Mouse (Mus musculus) stomach, embryonic 16.5 days (tissue): Measurements from ENCODE around the gene Map7d1. TPM values are rescaled to one million over a fixed set of nuclear protein-coding genes. Genes with fewer than 3 reads are reported as not detected.
"Not testable (repeated sequence)": the region's sequence is repeated elsewhere in the genome, so short reads cannot be mapped to it uniquely, and the experiment has no call there.

Experiments used
- ATAC-seq: fragments of 200-750 bp; cut with Nextera tagmentation; 2 replicates; pipeline ENCODE4 v1.8.0; 2017; ENCODE audit warnings: moderate number of reproducible peaks, moderate TSS enrichment; ENCODE audit not compliant: insufficient read depth, low FRiP score
- H3K27ac ChIP-seq: fragments of 300-500 bp; sonication (generic); 2 replicates; pipeline ENCODE4 v1.5.1; 2014; ENCODE audit warnings: low read length
- H3K27me3 ChIP-seq: fragments of 300-500 bp; sonication (generic); 2 replicates; pipeline ENCODE4 v1.6.1; 2014; ENCODE audit warnings: low read length, control low read depth, mixed read lengths; ENCODE audit not compliant: control insufficient read depth, insufficient read depth
- H3K36me3 ChIP-seq: fragments of 300-500 bp; sonication (generic); 2 replicates; pipeline ENCODE4 v1.6.1; 2014; ENCODE audit warnings: low read length; ENCODE audit not compliant: control insufficient read depth, insufficient read depth
- H3K4me1 ChIP-seq: fragments of 300-500 bp; sonication (generic); 2 replicates; pipeline ENCODE4 v1.6.1; 2014; ENCODE audit warnings: low read length, control low read depth, mixed read lengths; ENCODE audit not compliant: control insufficient read depth, insufficient read depth
- H3K4me2 ChIP-seq: fragments of 300-500 bp; sonication (generic); 2 replicates; pipeline ENCODE4 v1.6.1; 2014; ENCODE audit warnings: low read depth, low read length, mixed read lengths
- H3K4me3 ChIP-seq: fragments of 300-500 bp; sonication (generic); replicated peaks from 2 replicates; pipeline ENCODE4 v1.5.1; 2014; ENCODE audit warnings: mild to moderate bottlenecking, low read length
- H3K9ac ChIP-seq: fragments of 300-500 bp; sonication (generic); 2 replicates; pipeline ENCODE4 v1.6.1; 2014; ENCODE audit warnings: low read length
- H3K9me3 ChIP-seq: fragments of 300-500 bp; sonication (generic); replicated peaks from 2 replicates; pipeline ENCODE4 v1.6.1; 2016; ENCODE audit warnings: low read length, control low read depth; ENCODE audit not compliant: control insufficient read depth
- WGBS: fragments of 180-500 bp; shearing (Covaris S2); extraction: QIAGEN DNeasy Blood & Tissue Kit; methylation state at CpG from one replicate; pipeline ENCODE4 v1.1.7; 2014; 5-methylcytosine and 5-hydroxymethylcytosine counted together
- polyA plus RNA-seq: library from polyadenylated mRNA; unstranded; fragments of >200 nt; fragmentation: Nextera tagmentation; extraction: Ambion mirVana; gene quantifications from 2 replicates; pipeline ENCODE4 v1.2.1, GENCODE M21; 2015

The Map7d1 gene
- polyA plus RNA-seq, 1 experiment from 2014 or later = 20.0 TPM

DNA sequence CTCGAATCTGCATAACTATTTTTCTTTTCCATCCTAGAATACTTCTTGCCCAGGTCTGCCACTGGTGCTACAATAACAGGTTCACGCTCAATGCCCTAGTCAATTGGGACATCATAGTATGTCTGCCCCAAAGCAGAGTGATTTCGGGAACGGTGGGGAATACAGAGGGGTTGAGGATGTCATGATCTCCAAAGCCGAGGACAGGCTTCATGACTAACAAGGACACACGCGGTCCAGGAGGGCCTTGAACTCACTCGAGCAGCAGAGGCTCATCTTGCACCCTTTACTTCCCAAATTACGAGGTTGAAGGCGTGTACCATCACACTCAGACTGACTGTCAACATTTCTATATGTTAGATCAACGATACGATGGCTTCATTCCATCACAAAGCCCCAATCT is 29.5 kb downstream of the Map7d1 start:
- no peak overlapping the region for H3K4me3 ChIP-seq
- H3K4me1 ChIP-seq = peaks cover 6% of the 10 kb centered on the region
- 50% methylated on average over 12 of the region's 12 CpGs for WGBS
- peaks cover 5% of the 10 kb centered on the region; the same call in 1 of the 2 replicates for H3K36me3 ChIP-seq
- H3K9ac ChIP-seq = no peak overlapping the region
- no peaks in the 10 kb centered on the region for H3K27me3 ChIP-seq
- no peak for ATAC-seq
- no peak overlapping the region for H3K27ac ChIP-seq
- no peaks in the 10 kb centered on the region for H3K9me3 ChIP-seq
- H3K4me2 ChIP-seq = peak overlapping the region; percentile 74; the same call in 1 of the 2 replicates

DNA sequence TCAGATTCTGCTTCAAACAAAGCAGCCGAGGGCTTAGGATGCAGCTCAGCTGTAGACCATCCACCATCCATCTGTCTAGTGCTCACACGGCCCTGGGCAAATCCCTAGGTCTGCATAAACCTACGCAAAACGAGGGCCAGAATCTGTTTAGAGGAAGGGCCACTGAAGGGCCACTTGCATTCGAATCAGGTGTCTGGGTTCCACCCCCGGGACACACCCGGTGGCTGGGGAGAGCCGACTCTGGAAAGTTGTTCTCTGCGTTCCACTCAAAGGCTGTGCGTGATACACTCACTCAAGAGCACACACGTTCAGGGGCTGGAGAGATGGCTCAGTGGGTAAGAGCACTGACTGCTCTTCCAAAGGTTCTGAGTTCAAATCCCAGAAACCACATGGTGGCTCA is 33.5 kb downstream of the Map7d1 start:
- 86% methylated on average over 11 of the region's 11 CpGs for WGBS
- no peak for ATAC-seq
- H3K4me1 ChIP-seq = peaks cover 5% of the 10 kb centered on the region

DNA sequence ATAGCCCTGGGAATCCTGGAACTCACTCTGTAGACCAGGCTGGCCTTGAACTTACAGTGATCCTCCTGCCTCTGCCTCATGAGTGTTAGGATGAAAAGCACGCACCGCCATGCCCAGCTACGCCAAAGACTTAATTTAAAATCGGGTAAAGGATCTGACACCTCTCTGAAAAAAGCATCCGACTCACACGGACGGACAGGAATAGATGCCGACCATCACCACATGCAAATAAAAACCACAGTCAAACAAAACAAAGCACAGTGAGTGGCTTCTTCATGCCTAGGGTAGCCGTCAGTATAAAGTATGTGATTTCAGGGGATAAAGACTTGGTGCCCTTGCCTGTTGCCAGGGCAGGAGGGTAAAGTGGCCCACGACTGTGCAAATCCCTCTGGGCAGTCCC is 36.1 kb downstream of the Map7d1 start:
- Histone ChIP-seq H3K9me3 (no peaks in the 10 kb centered on the region), H3K4me3 (no peak overlapping the region), H3K9ac (no peak overlapping the region), H3K27ac (no peak overlapping the region), H3K4me2 (no peak overlapping the region), H3K4me1 (no peaks in the 10 kb centered on the region), H3K27me3 (no peaks in the 10 kb centered on the region), H3K36me3 (no peaks in the 10 kb centered on the region)
- ATAC-seq = no peak
- 88% methylated on average over 10 of the region's 10 CpGs for WGBS

More for the DNA sequence above, 33.5 kb downstream of the Map7d1 start:
- Histone ChIP-seq H3K27me3 (no peaks in the 10 kb centered on the region), H3K4me2 (no peak overlapping the region), H3K36me3 (no peaks in the 10 kb centered on the region), H3K9me3 (no peaks in the 10 kb centered on the region), H3K9ac (no peak overlapping the region), H3K4me3 (no peak overlapping the region), H3K27ac (no peak overlapping the region)

DNA sequence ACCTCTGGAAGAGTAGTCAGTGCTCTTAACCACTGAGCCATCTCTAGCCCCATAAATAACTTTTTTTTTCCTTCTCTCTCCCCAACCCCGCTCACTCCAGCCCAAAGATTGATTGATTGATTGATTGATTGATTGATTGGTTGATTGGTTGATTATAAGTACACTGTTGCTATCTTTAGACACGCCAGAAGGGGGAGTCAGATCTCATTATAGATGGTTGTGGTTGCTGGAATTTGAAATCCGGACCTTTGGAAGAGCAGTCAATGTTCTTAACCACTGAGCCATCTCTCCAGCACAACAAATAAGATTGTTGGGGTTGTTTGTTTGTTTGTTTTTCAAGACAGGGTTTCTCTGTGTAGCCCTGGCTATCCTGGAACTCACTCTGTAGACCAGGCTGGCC is 36.6 kb downstream of the Map7d1 start:
- 63% methylated on average over 3 of the region's 3 CpGs for WGBS
- not testable (repeated sequence) for H3K27me3 ChIP-seq, H3K4me3 ChIP-seq, ATAC-seq, H3K4me1 ChIP-seq, H3K36me3 ChIP-seq, H3K9ac ChIP-seq, H3K4me2 ChIP-seq, H3K27ac ChIP-seq, H3K9me3 ChIP-seq

DNA sequence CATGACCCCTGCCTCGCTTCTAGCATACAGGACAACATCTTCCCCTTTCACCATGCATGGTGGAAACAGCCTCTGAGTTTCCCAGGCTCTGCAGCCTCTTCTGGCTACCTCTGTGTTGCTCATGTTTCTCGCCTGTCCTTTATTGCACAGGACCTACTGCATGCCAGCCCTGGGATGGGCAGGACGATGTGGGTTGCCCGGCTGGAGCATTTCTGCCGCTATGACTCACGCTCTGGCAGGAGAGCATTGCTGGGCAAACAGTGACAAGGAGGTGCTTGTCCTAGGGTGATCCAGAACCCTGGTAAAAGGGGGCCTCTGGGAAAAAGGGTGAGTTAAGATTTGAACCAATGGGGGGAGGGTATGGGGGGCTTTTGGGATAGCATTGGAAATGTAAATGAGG is 38.4 kb downstream of the Map7d1 start:
- Histone ChIP-seq H3K27me3 (no peaks in the 10 kb centered on the region), H3K27ac (no peak overlapping the region), H3K9ac (no peak overlapping the region), H3K9me3 (no peaks in the 10 kb centered on the region), H3K4me2 (no peak overlapping the region), H3K36me3 (no peaks in the 10 kb centered on the region), H3K4me3 (no peak overlapping the region), H3K4me1 (no peaks in the 10 kb centered on the region)
- 69% methylated on average over 6 of the region's 6 CpGs for WGBS
- no peak; the same call in 1 of the 2 replicates for ATAC-seq

DNA sequence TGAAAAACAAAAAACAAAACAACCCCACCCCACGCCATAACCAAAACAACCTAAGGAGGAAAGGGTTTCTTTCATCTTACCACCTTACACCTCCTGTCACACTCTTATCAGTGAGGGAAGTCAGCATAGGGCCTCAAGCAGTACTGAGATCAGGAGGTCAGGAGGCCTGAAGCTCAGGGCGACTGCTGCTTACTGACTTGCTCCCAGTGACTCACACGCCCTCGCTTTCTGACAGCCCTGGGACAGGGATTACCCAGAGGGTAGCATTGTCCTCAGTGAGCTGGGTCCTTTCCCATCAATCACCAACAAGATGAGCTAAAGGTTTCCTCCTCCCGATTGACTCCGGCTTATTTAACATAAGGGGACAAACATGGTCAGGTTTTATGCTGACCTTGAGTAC is 49.1 kb downstream of the Map7d1 start:
- Histone ChIP-seq H3K27me3 (no peaks in the 10 kb centered on the region), H3K9me3 (no peaks in the 10 kb centered on the region), H3K9ac (no peak overlapping the region), H3K36me3 (no peaks in the 10 kb centered on the region), H3K4me1 (no peaks in the 10 kb centered on the region), H3K4me3 (no peak overlapping the region), H3K4me2 (no peak overlapping the region), H3K27ac (no peak overlapping the region)
- ATAC-seq = no peak
- 50% methylated on average over 6 of the region's 6 CpGs for WGBS

DNA sequence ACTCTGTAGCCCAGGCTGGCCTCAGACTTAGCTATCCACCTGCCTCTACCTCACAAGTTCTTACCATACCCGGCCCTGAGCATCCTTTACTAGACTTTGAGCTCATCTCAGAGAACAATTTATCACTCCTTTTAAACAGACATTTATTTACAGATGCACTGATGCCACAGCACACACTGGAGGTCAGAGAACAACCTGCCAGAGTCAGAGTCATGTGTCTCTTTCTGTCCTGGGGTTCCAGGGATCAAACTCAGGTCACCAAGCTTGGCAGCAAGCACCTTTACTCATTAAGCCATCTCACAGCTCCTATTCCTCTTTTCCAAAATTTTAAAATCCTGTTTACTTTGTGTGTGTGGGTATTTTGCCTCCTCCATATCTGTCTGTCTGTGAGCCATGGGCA is 50.8 kb downstream of the Map7d1 start:
- no peak overlapping the region for H3K27ac ChIP-seq
- 88% methylated on average over 1 of the region's 1 CpGs for WGBS
- H3K27me3 ChIP-seq = no peaks in the 10 kb centered on the region
- no peak for ATAC-seq
- H3K4me1 ChIP-seq = peaks cover 8% of the 10 kb centered on the region
- H3K9me3 ChIP-seq = no peaks in the 10 kb centered on the region
- no peaks in the 10 kb centered on the region for H3K36me3 ChIP-seq
- no peak overlapping the region for H3K4me2 ChIP-seq
- H3K4me3 ChIP-seq = no peak overlapping the region
- H3K9ac ChIP-seq = no peak overlapping the region

DNA sequence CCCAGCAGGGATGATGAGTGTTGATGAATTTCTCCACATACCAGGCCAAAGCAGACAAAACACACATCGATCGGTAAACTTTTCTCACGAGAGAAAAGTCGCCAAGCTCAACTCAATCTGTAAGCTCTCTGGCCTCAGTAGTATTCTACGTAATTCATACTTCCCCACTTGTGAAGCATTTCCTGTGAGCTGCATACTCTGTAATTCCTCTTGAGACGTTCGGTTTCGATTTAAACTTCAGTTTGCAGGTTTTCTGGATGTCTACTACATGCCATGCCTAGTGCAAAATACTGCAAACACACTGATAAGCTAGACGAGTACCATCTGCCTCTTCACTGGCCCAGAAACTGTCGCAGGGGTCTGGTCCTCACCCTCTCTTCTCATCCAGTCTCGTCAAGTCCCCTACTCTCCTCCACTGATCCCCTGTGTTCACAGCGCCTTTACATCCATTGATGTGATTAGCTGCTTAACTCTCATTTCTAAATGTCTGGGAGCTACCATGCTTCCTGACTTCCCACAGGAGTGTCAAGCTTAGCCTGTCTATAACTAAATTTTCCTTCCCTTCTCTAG is 51.4 kb downstream of the Map7d1 start:
- Histone ChIP-seq H3K36me3 (no peaks in the 10 kb centered on the region), H3K27me3 (no peaks in the 10 kb centered on the region), H3K27ac (no peak overlapping the region), H3K9ac (no peak overlapping the region), H3K4me3 (no peak overlapping the region), H3K9me3 (no peaks in the 10 kb centered on the region), H3K4me2 (no peak overlapping the region), H3K4me1 (peaks cover 14% of the 10 kb centered on the region)
- WGBS = 60% methylated on average over 12 of the region's 12 CpGs
- no peak for ATAC-seq

DNA sequence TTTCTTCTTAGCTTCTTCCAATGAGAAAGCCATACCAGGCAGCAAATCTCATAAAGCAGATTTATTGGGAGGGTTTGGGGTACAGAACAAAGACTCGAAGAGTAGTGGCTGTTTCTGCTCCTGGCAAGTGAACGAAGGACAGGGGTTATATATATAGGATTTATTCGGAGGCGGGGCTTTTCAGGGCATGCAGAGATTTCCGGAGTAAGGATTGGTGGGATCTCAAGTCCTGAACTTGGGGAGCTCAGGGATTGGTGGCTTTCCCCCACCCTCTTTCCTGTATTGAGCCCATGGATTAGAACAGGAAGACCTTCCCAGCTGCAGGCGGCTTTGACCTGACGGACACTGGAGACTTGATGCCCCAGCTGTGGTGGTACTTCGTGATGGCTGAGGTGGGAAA is 52.1 kb downstream of the Map7d1 start:
- Histone ChIP-seq H3K27ac (peak overlapping the region; percentile 96; the same call in 1 of the 2 replicates), H3K4me2 (no peak overlapping the region), H3K9ac (no peak overlapping the region), H3K9me3 (no peaks in the 10 kb centered on the region), H3K4me1 (peaks cover 18% of the 10 kb centered on the region), H3K4me3 (no peak overlapping the region), H3K27me3 (no peaks in the 10 kb centered on the region), H3K36me3 (no peaks in the 10 kb centered on the region)
- WGBS = 75% methylated on average over 8 of the region's 8 CpGs
- ATAC-seq = no peak
